Mouse (Mus musculus) lung, postnatal 25 days (tissue): ENCODE results near the gene Fam133b.
"Not testable (repeated sequence)": the region's sequence is repeated elsewhere in the genome, so short reads cannot be mapped to it uniquely, and the experiment has no call there.

Source experiments
- DNase-seq: peaks from one replicate; pipeline ENCODE4 v3.0.0; 2022; ENCODE audit warnings: low spot score

Fam133b gene

GRCm38 (mm10) chr5:3520493-3521359 lies 22.9 kb upstream of the Fam133b start:
- no peak for DNase-seq

- DNase-seq = no peak
Observed at GRCm38 (mm10) chr5:3521741-3522140, 21.9 kb upstream of the Fam133b start.

- DNase-seq = no peak
Observed at GRCm38 (mm10) chr5:3522826-3523225, 20.8 kb upstream of the Fam133b start.

GRCm38 (mm10) chr5:3527041-3527691 lies 16.5 kb upstream of the Fam133b start:
- no peak for DNase-seq

- no peak for DNase-seq
Observed at GRCm38 (mm10) chr5:3529585-3530189, 13.9 kb upstream of the Fam133b start.

- not testable (repeated sequence) for DNase-seq
Observed at GRCm38 (mm10) chr5:3532048-3532447, 11.6 kb upstream of the Fam133b start.

- DNase-seq = no peak
Observed at GRCm38 (mm10) chr5:3536592-3537212, 6.9 kb upstream of the Fam133b start.

GRCm38 (mm10) chr5:3538505-3539472 lies 4.8 kb upstream of the Fam133b start:
- DNase-seq = no peak

- DNase-seq = no peak
Observed at GRCm38 (mm10) chr5:3541871-3542270, 1.8 kb upstream of the Fam133b start.

GRCm38 (mm10) chr5:3544480-3544769 lies 792 bp downstream of the Fam133b start:
- no peak for DNase-seq

- no peak for DNase-seq
Observed at GRCm38 (mm10) chr5:3546226-3546625, 2.6 kb downstream of the Fam133b start.

GRCm38 (mm10) chr5:3551481-3551880 lies 7.8 kb downstream of the Fam133b start:
- no peak for DNase-seq

- no peak for DNase-seq
Observed at GRCm38 (mm10) chr5:3554198-3554597, 10.6 kb downstream of the Fam133b start.

- DNase-seq = no peak
Observed at GRCm38 (mm10) chr5:3571266-3571665, 27.6 kb downstream of the Fam133b start, which contains the start of gene 1700109H08Rik. Gene 1700109H08Rik, plus strand, starts transcription at chr5:3571566.

GRCm38 (mm10) chr5:3574825-3575224 lies 31.2 kb downstream of the Fam133b start:
- no peak for DNase-seq

GRCm38 (mm10) chr5:3577939-3578338 lies 34.3 kb downstream of the Fam133b start:
- DNase-seq = no peak

GRCm38 (mm10) chr5:3579066-3579465 lies 35.4 kb downstream of the Fam133b start:
- DNase-seq = no peak

GRCm38 (mm10) chr5:3595693-3596398 lies 52.2 kb downstream of the Fam133b start, which contains the start of gene Pex1:
Gene Pex1, plus strand, starts transcription at chr5:3596066.
- peak; percentile 96 for DNase-seq

- DNase-seq = peak; percentile 81
Observed at GRCm38 (mm10) chr5:3596399-3596766, 52.8 kb downstream of the Fam133b start, which contains the start of gene Rbm48. Gene Rbm48, minus strand, starts transcription at chr5:3596585.

GRCm38 (mm10) chr5:3597171-3597570 lies 53.5 kb downstream of the Fam133b start:
- no peak for DNase-seq

- no peak for DNase-seq
Observed at GRCm38 (mm10) chr5:3598766-3599165, 55.1 kb downstream of the Fam133b start.
